Mouse (Mus musculus) megakaryocyte, embryonic 14.5 days (primary cell): ENCODE data around the gene Lekr1.

ENCODE experiments used
- FLI1 ChIP-seq: IDR thresholded peaks from 2 replicates; pipeline ENCODE4 v1.6.1; 2012; ENCODE audit warnings: low read length, inconsistent platforms, mixed read lengths
- GATA1 ChIP-seq: IDR thresholded peaks from 3 replicates; pipeline ENCODE4 v1.6.1; 2012; ENCODE audit warnings: mixed read lengths, low read length, inconsistent platforms, borderline replicate concordance

GRCm38 (mm10) chr3:65832398-65832797 lies 166.4 kb downstream of the Lekr1 start:
- TF ChIP-seq GATA1 (no peak), FLI1 (no peak)
